Mouse (Mus musculus) heart, postnatal 36 days (tissue): ENCODE data around the gene Pdxp. TPM values are rescaled to one million over a fixed set of nuclear protein-coding genes. Genes with fewer than 3 reads are reported as not detected.

Experiments used
- DNase-seq, 2 experiments: peaks; one replicate each; pipeline ENCODE4 v3.0.0; 2021 to 2022
- intact Hi-C: fragments of 180-260 bp; cut with DNase I; formaldehyde crosslinking; loops from one replicate; pipeline ENCODE4 v1.15.1; 2025
- total RNA-seq, 2 experiments: library from RNA; stranded (reverse); gene quantifications; 2 replicates each; pipeline ENCODE4 v1.2.3; 2021

The Pdxp gene
- total RNA-seq, 2 experiments from 2014 or later, result 0.60 to 0.78 TPM

GRCm38 (mm10) chr15:78898507-78899001 is 15.2 kb upstream of the Pdxp start:
- no peak for DNase-seq

GRCm38 (mm10) chr15:78899409-78899739 is 14.3 kb upstream of the Pdxp start, which contains the start of gene Gm49510:
Gm49510 (plus strand) TSS chr15:78899667.
- intact Hi-C loops, result no loop called here
- no peak for DNase-seq

More at GRCm38 (mm10) chr15:78898507-78899001, 15.2 kb upstream of the Pdxp start:
- intact Hi-C loops, result no loop called here

- intact Hi-C loops, result loop anchor here (5.0 kb wide), 1 partner anchor 42 kb away; no protein-coding TSS in a partner anchor
Measured at GRCm38 (mm10) chr15:78899740-78900584, 13.8 kb upstream of the Pdxp start, which contains the start of gene Sh3bp1. Sh3bp1 (plus strand) TSS chr15:78899768.

GRCm38 (mm10) chr15:78900585-78901421 is 12.9 kb upstream of the Pdxp start:
- intact Hi-C loops, result loop anchor here (5.0 kb wide), 1 partner anchor 41 kb away; no protein-coding TSS in a partner anchor
- no peak for DNase-seq

More at GRCm38 (mm10) chr15:78899740-78900584, 13.8 kb upstream of the Pdxp start, which contains the start of gene Sh3bp1:
- peak; percentile 67 for DNase-seq

GRCm38 (mm10) chr15:78901422-78901789 is 12.3 kb upstream of the Pdxp start:
- intact Hi-C loops, result loop anchor here (5.0 kb wide), 1 partner anchor 41 kb away; no protein-coding TSS in a partner anchor

GRCm38 (mm10) chr15:78903243-78903642 is 10.5 kb upstream of the Pdxp start:
- DNase-seq, result peak; percentile 86
- intact Hi-C loops, result loop anchor here (5.0 kb wide), 1 partner anchor 39 kb away; no protein-coding TSS in a partner anchor

More at GRCm38 (mm10) chr15:78901422-78901789, 12.3 kb upstream of the Pdxp start:
- no peak for DNase-seq

- no peak for DNase-seq
- intact Hi-C loops, result no loop called here
Measured at GRCm38 (mm10) chr15:78908399-78908798, 5.3 kb upstream of the Pdxp start.

GRCm38 (mm10) chr15:78908982-78909381 is 4.7 kb upstream of the Pdxp start:
- no peak for DNase-seq
- intact Hi-C loops, result no loop called here

GRCm38 (mm10) chr15:78912040-78912439 is 1.7 kb upstream of the Pdxp start:
- no peak for DNase-seq
- intact Hi-C loops, result no loop called here

- intact Hi-C loops, result no loop called here
- no peak for DNase-seq
Measured at GRCm38 (mm10) chr15:78914091-78914822, 538 bp downstream of the Pdxp start.

GRCm38 (mm10) chr15:78914823-78915659 is 1.3 kb downstream of the Pdxp start:
- intact Hi-C loops, result loop anchor here (1.0 to 5.0 kb wide), 4 partner anchors 16 to 157 kb away; no protein-coding TSS in a partner anchor

GRCm38 (mm10) chr15:78915660-78916017 is 1.9 kb downstream of the Pdxp start:
- DNase-seq, result peak; percentile 70 to 73
- intact Hi-C loops, result loop anchor here (1.0 to 5.0 kb wide), 4 partner anchors 16 to 157 kb away; no protein-coding TSS in a partner anchor

More at GRCm38 (mm10) chr15:78914823-78915659, 1.3 kb downstream of the Pdxp start:
- no peak for DNase-seq

GRCm38 (mm10) chr15:78916052-78916826 is 2.5 kb downstream of the Pdxp start:
- DNase-seq, result no peak
- intact Hi-C loops, result loop anchor here (5.0 kb wide), 2 partner anchors 121 to 156 kb away; no protein-coding TSS in a partner anchor

GRCm38 (mm10) chr15:78918126-78918525 is 4.4 kb downstream of the Pdxp start:
- no peak for DNase-seq
- intact Hi-C loops, result loop anchor here (5.0 kb wide), 2 partner anchors 119 to 154 kb away; no protein-coding TSS in a partner anchor

- DNase-seq, result no peak
- intact Hi-C loops, result loop anchor here (5.0 kb wide), 2 partner anchors 117 to 152 kb away; no protein-coding TSS in a partner anchor
Measured at GRCm38 (mm10) chr15:78919914-78920313, 6.2 kb downstream of the Pdxp start.

- intact Hi-C loops, result no loop called here
- DNase-seq, result no peak
Measured at GRCm38 (mm10) chr15:78922700-78923099, 9.0 kb downstream of the Pdxp start.

GRCm38 (mm10) chr15:78923585-78923984 is 9.9 kb downstream of the Pdxp start:
- no peak for DNase-seq

GRCm38 (mm10) chr15:78925129-78925528 is 11.4 kb downstream of the Pdxp start:
- intact Hi-C loops, result no loop called here
- DNase-seq, result no peak

More at GRCm38 (mm10) chr15:78923585-78923984, 9.9 kb downstream of the Pdxp start:
- intact Hi-C loops, result no loop called here
